Mouse (Mus musculus) heart, adult 2 months (tissue): ENCODE measurements at regions not wholly inside any gene's neighbourhood (a gene's known extent, or its start where the extent isn't known, plus 50 kb on each side); places are given as distances from the start of the nearest gene placed in this dataset.

Source experiments
- CTCF ChIP-seq: fragments of 200-600 bp; IDR thresholded peaks from 2 replicates; pipeline ENCODE4 v1.8.1; 2022; ENCODE audit warnings: antibody characterized with exemption, mild to moderate bottlenecking, moderate library complexity
- POLR2A ChIP-seq: fragments of 200-500 bp; IDR thresholded peaks from 2 replicates; pipeline ENCODE4 v1.6.1; 2011; ENCODE audit warnings: mild to moderate bottlenecking, low read depth, low read length, control low read depth; ENCODE audit not compliant: insufficient read depth

DNA sequence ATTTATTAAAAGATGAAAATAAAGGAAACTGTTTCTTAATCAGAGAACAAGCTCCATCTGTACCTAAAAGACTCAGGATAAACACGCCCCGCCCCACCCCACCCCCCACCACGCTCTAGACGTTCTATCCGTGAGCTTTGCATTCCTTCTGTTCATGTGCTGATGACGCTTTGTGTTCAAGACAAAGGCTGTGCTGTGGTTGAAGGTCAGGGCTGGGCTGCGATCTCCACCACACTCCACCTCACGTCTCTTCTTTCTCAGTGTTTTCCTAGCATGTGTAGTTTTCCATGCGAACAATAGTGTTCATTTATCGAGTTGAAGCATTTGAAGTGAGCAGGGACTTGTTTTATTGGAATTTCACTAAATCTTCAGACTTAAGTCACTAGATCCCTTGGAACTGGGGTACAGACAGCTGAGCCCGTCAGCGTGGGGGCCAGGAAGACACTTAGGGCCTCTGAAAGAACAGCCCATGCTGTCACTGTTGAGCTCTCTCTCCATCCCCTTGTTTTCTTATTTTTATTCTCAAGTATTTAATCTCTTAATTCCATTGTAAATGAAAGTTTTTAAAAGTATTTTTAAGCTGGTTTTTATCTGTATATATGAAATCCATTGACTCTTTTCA lies 148.1 kb upstream of the Olig3 start:
- no peak for TF ChIP-seq POLR2A
- TF ChIP-seq CTCF = no peak
